In the genomic region with DNA sequence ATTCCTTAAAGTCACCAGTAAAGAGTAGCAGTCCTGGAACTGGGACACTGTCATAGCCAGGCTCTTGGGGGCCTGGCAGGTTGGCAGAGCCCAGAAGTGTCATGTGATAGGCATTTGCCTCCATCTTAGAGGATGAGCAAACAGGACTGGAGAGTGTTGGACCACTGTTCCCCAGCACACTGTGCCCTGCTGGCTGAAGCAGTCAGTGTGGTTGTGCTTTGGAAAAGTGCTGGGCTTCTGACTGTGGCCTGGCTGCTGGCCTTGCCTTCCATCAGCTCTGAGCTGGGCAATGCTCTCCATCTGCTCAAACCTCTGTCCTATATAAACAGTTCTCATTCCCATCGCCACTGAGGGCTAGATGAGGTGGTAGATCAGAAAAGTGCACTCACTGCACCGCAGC, we compare ENCODE assay signal across 23 mouse cellular contexts.
"Had no signal": no experiment of that assay in that cellular context is flagged by ENCODE, and none has a peak within 500 bp of the region (broad histone marks: within the 10 kb centered on the region; RNA-seq: fewer than 3 reads in every experiment).

No protein-coding gene starts in this region.

- H3K4me3 ChIP-seq: limb, embryonic 10.5 days; limb, embryonic 13.5 days; liver, embryonic 12.5 days; liver, embryonic 15.5 days; lung, embryonic 15.5 days; megakaryocyte, embryonic 14.5 days; midbrain, embryonic 10.5 days; midbrain, embryonic 15.5 days; neural tube, embryonic 12.5 days; neural tube, embryonic 15.5 days had no signal

- H3K27me3 ChIP-seq: limb, embryonic 13.5 days; liver, embryonic 12.5 days; liver, embryonic 15.5 days; lung, embryonic 15.5 days; megakaryocyte, embryonic 14.5 days; midbrain, embryonic 15.5 days; neural tube, embryonic 12.5 days; neural tube, embryonic 15.5 days had no signal

- DNase-seq: kidney, postnatal 14 days; kidney, postnatal 4 days; liver; lung, adult 18-20 months; lung, postnatal 10 days; lung, postnatal 36 days; right cerebral cortex, adult 18-20 months; right cerebral cortex, postnatal 14 days; right cerebral cortex, postnatal 4 days; thymus, adult 2 months; thymus, postnatal 14 days; thymus, postnatal 4 days had no signal

- ATAC-seq: liver, embryonic 12.5 days; midbrain, embryonic 15.5 days had no signal

- H3K27ac ChIP-seq: limb, embryonic 10.5 days; limb, embryonic 13.5 days; liver, embryonic 12.5 days; liver, embryonic 15.5 days; lung, embryonic 15.5 days; midbrain, embryonic 10.5 days; midbrain, embryonic 15.5 days; neural tube, embryonic 12.5 days; neural tube, embryonic 15.5 days; stomach, postnatal 0 days had no signal

- H3K4me1 ChIP-seq: limb, embryonic 13.5 days; liver, embryonic 15.5 days; lung, embryonic 15.5 days; midbrain, embryonic 10.5 days; midbrain, embryonic 15.5 days; neural tube, embryonic 12.5 days had no signal
